Mouse (Mus musculus) right cerebral cortex, postnatal 10 days (tissue): Measurements from ENCODE around the gene Llph.
"Not testable (repeated sequence)": the region's sequence is repeated elsewhere in the genome, so short reads cannot be mapped to it uniquely, and the experiment has no call there.

Experiments used
- DNase-seq, 2 experiments: peaks; one replicate each; pipeline ENCODE4 v3.0.0; 2021; ENCODE audit warnings: low spot score in 2 of 2

Llph gene

DNA sequence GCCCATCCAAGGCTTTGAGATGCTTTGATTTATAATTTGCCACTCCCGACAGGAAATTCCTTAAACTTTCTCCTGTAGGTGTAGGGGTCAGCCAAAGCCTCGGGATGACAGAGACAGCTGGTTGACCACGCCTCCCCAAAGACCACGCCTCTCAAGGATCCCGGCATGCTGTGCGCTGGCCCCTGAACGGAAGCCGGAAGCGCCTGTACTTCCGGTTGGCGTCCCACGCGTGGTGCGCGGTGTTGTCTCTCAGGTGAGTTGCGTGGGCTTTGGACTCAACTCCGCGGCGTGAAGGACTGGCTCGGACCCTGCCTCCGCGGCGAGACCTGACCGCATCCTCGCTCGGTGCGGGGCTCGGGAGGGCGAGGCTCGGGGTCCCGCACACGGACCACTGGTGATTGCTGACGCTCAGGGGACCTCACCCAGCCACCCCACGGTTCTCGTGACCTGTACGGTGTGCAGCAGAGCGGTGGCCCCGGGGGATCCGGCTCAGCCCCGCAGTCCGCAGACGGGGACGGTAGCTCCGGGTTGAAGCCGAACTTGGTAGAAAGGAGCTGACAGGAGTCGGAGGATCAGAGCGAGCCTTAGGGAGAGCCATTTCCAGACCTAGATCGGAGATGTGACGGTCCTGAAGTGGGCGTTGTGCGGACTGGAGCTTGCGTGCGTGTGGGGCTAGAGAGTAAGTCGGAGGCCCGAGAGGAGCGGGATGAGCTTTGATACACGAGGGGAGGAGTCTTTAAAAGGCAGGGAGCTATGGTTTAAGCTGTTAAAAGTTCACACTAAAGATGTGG lies at the start of gene Llph:
Gene Llph, plus strand, starts transcription at position 200 of the 791 bp plus-strand sequence.
- DNase-seq, result peak; percentile 89 to 90

DNA sequence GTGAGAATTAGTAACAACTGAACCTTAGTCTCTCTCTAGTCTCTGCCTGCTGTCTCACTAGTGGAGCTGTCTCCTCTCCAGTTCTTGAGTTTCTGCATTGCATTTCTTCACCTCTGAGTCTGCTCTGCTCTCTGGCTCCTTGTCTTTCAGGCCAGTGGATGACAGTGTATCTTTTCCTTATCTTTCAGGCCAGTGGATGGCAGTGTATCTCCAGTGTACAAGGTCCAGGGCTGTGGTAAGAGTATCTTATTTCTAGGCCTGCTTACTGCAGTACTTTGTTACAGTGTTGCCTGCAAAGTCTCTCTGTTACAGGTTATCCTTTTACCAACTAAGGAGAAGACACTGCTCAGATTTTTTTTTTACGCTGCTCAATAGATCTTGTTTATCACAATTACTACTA lies 44.0 kb upstream of the Llph start:
- DNase-seq, result no peak

DNA sequence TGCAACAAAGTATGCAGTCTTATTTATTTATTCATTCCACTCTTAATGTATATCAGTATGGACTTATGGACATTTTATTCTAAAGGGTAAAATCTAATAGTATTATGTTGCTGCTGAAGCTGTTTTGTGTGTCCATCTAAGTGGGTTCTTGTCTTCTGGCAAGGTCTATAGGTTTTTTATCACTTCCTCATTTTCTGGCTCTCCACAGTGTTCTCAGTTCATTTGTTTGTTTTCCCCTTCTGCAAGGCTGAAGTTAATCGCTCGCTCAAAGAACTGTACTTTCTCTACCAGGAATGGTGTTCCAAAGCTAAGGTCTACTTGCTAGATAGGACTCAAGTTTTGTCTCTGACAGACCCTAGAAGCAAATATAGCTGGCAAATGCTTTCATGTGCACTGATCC lies 43.5 kb upstream of the Llph start:
- no peak for DNase-seq

DNA sequence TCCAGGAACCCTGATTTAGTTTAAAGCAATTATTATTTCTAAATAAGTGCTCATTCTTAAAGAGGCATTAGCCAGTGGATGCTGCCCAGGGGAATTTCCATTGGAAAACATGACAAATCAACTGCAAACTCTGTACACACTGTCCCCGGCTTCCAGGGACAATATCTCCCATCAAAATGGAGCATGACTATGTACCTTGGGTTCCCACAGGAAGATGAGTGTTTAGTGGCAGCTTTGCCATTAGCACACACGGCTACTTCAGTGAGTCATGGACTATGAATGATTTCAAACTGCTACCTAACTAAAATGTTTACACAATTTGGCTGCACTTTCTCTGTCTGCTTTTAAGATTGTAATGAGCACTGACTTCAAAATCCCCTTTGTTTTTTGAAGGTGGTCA lies 38.4 kb upstream of the Llph start:
- no peak for DNase-seq

DNA sequence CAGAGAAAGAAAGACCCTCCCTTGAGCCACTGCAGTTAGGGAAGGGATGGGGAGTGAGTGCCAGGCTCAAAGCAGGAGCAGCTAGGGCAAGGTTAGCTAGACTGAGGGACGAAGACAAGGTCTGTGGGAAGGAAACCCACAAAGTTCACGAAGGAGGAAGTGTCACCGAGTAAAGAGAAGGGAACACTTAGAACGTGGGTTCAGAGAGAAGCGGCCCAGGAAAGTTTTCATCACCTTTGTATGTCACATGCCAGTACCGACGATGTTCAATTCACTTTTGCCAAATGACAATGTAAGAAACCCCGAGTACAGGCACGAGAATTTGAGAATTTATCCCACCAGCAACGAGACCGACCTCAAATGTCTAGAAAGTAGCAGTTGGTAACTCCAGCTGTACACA lies 37.6 kb upstream of the Llph start:
- DNase-seq, result no peak

- DNase-seq, result no peak
These were observed 37.1 kb upstream of the Llph start for GRCm38 (mm10) chr10:120189782-120190181.

DNA sequence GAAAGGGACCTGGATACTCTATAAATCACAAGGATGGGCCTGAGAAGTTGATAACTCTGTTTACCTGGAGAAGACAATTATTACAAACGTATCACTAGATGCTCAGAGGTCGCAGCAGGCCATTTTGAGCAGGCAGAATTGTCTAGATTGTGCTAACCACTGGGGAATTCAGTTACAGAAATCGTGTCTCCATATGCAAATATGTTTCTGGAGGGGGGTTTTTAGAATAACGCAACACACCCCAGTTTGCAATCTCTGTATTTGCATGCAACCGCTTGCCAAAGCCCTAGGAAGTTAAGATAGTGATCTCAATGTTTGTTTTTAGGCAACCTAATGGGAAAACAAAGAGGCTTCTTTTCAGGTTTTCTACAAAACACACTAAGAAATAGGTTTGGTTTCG lies 35.7 kb upstream of the Llph start:
- DNase-seq, result no peak

GRCm38 (mm10) chr10:120192278-120192677 lies 34.6 kb upstream of the Llph start:
- DNase-seq, result no peak

- DNase-seq, result no peak
These were observed 33.6 kb upstream of the Llph start for GRCm38 (mm10) chr10:120193255-120193654.

- DNase-seq, result no peak
These were observed 29.6 kb upstream of the Llph start for GRCm38 (mm10) chr10:120197061-120197835.

- DNase-seq, result peak in 1 of 2 experiments; percentile 40
These were observed 25.5 kb upstream of the Llph start, which contains the start of gene Tmbim4 for GRCm38 (mm10) chr10:120201131-120201921. TSS of gene Tmbim4 (plus strand) at chr10:120201590.

DNA sequence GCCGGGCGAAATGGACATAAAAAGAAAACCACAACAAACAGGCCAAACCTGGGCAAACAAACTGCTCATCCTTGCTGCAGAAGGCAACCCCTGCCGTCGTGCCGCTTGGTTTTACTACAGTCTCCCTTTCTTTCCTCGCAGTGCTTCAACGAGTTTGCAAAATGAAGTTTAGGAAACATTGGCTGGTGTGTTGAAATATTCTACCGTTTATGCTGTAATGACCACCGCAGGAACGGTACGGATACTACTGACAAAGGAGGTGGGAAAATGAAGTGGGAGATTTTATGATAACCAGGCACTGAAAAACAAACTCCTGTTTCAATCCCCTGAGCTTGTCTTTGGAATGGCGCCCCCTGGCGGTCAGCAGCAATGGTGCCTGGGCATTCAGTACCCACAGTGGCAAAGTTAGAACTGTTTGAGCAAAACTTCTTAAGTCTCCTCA lies 24.9 kb upstream of the Llph start, which contains the start of gene Irak3:
Gene Irak3, minus strand, starts transcription at position 170 of the 442 bp plus-strand sequence.
- peak; percentile 75 to 88 for DNase-seq

GRCm38 (mm10) chr10:120202467-120203250 lies 24.2 kb upstream of the Llph start:
- no peak for DNase-seq

DNA sequence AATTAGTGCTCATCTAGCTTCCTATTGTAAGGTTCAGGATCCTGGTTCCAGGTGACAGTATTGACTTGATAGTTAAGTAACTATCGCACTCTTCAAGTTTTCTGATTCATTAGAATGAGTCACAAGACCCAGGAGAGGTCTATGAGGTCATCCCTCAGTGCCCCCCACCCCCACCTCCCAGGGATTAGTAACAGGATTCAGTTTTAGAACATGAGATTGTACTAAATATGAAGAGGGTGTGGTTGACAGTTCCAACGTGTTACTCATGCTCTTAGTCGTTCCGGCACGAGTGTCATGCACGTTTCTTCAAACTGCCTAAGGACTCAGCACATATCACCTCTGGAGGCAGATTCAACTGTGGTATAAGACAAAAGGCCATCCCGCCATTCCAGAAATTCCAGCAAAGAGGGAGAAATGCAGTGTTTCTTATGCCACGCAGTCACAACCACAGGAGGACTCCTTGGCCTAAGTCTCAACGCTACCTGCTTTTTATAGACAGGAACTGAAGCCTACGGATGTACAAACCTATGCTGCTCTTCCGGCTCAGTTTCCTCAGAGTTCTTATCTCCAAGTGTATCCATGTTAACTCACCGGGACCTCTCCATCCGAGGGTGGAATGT lies 22.2 kb upstream of the Llph start:
- no peak for DNase-seq

DNA sequence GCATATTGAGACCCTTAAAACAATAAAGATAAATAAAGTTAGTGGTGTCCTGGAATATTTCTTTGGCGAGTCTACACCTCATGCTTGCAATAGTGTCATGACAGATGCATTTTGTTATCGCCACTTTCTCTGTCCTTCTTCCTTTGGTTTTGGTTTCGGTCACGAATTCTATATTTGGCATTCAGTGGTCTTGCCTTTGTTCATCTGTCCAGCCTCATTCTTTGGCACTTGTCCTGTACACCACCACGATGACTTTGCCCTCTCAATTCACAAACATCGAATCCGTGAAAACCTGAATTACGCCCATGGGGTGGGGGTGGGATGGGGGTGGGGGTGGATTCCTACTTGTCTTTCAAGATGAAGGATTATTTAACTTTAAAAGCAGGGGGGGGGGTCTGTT lies 18.9 kb upstream of the Llph start:
- no peak for DNase-seq

- DNase-seq, result peak; percentile 95
These were observed 18.0 kb upstream of the Llph start for GRCm38 (mm10) chr10:120208575-120209538.

DNA sequence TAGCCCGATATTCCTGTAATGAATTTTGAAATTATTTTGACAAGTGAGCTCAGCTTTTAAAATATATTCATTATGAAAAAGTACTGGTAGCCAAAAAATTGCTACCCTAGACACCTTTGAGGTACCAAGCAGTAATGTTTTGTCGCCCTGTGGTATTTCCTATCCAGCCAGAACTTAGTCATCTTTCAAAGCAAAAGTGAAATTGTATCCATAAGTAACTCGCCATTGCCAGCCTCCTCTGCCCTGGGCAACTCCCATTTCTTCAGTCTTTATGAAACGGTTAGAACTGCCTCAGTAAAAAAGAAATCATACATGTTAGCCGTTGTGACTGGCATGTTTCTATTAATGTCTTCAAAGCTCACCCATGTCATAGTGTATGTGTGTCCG lies 17.3 kb upstream of the Llph start:
- DNase-seq, result no peak

- no peak for DNase-seq
These were observed 16.8 kb upstream of the Llph start for GRCm38 (mm10) chr10:120210096-120210495.

DNA sequence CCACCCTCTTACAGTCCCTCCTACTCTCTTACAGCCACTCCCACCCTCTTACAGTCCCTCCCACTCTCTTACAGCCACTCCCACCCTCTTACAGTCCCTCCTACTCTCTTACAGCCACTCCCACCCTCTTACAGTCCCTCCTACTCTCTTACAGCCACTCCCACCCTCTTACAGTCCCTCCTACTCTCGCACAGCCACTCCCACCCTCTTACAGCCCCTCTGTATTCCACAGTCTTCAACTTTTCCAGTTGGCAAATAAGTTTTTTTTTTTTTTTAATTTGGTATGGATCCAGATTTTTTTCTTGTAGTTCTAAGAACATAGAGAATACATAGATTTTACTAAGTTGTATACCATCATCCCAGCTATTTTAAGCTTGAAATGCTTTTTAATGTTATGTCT lies 9.8 kb upstream of the Llph start:
- DNase-seq, result not testable (repeated sequence)

DNA sequence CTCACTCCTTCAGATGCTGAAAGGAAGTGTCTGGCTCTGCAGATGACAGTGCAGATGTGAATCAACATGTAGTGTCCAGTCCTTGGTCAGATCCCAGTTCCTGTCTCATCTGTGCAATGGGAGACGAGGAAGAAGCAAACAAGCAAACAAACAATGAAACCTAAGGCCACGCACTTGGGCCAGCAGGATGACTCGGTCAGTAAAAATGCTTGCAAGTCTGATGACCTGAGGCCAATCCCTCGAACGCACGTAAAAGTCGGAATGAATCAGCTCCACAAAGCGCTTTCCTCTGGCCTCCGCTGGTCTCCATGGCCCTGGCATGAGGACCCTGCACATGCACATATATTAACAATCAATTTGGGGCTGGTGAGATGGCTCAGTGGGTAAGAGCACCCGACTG lies 7.9 kb upstream of the Llph start:
- DNase-seq, result no peak
